Mouse (Mus musculus): ENCODE results near the gene Klhdc7b.

GRCm38 (mm10) chr15:89352054-89352453, 32.7 kb upstream of the Klhdc7b start:
- no peak for TF ChIP-seq GATA1 (IDR thresholded peaks at IDR 0.05; ENCODE audit: low read length)
- TF ChIP-seq TAL1 (IDR thresholded peaks at IDR 0.05; ENCODE audit: low read length) = no peak

All from erythroblast, embryonic 14.5 days (primary cell).